Mouse (Mus musculus) E14TG2a.4 (cell line): ENCODE measurements around the gene Cela2a.
"Not testable (repeated sequence)": the region's sequence is repeated elsewhere in the genome, so short reads cannot be mapped to it uniquely, and the experiment has no call there.

Experiments
- H3K27me3 ChIP-seq: 2 replicates; pipeline ENCODE4 v1.6.1; 2014; ENCODE audit warnings: low read length, control low read depth; ENCODE audit not compliant: insufficient read depth
- H3K36me3 ChIP-seq: 2 replicates; pipeline ENCODE4 v1.6.1; 2014; ENCODE audit warnings: low read length, control low read depth; ENCODE audit not compliant: insufficient read depth
- H3K4me1 ChIP-seq: replicated peaks from 2 replicates; pipeline ENCODE4 v1.6.1; 2014; ENCODE audit warnings: low read depth, low read length, control low read depth
- H3K4me3 ChIP-seq: replicated peaks from 2 replicates; pipeline ENCODE4 v1.5.1; 2014; ENCODE audit warnings: mild to moderate bottlenecking, low read length
- H3K9me3 ChIP-seq: 2 replicates; pipeline ENCODE4 v1.6.1; 2014; ENCODE audit warnings: low read length, control low read depth
- CTCF ChIP-seq: conservative IDR thresholded peaks from 2 replicates; pipeline ENCODE4 v1.5.1; 2014; ENCODE audit warnings: low read length
- NANOG ChIP-seq: IDR thresholded peaks from 2 replicates; pipeline ENCODE4 v1.6.1; 2014; ENCODE audit warnings: borderline replicate concordance, low read length, mixed read lengths
- POU5F1 ChIP-seq: IDR thresholded peaks from 2 replicates; pipeline ENCODE4 v1.6.1; 2014; ENCODE audit warnings: low read length, borderline replicate concordance

Cela2a gene

GRCm38 (mm10) chr4:141773019-141773418 lies 52.9 kb downstream of the Cela2a start:
- not testable (repeated sequence) for H3K4me3 ChIP-seq, H3K9me3 ChIP-seq, H3K27me3 ChIP-seq
- peak; percentile 34 for TF ChIP-seq CTCF
- Histone ChIP-seq H3K4me1 (peaks cover 13% of the 10 kb centered on the region), H3K36me3 (peaks cover 86% of the 10 kb centered on the region)

GRCm38 (mm10) chr4:141771823-141772222 lies 54.1 kb downstream of the Cela2a start:
- Histone ChIP-seq H3K27me3 (no peaks in the 10 kb centered on the region), H3K36me3 (peaks cover 87% of the 10 kb centered on the region), H3K4me3 (no peak overlapping the region), H3K9me3 (no peaks in the 10 kb centered on the region), H3K4me1 (peaks cover 25% of the 10 kb centered on the region)
- TF ChIP-seq CTCF = no peak
- no peak for TF ChIP-seq POU5F1
- no peak for TF ChIP-seq NANOG

GRCm38 (mm10) chr4:141769501-141770160 lies 56.3 kb downstream of the Cela2a start:
- no peaks in the 10 kb centered on the region for H3K27me3 ChIP-seq
- H3K4me1 ChIP-seq = peaks cover 34% of the 10 kb centered on the region
- TF ChIP-seq POU5F1 (no peak), NANOG (no peak), CTCF (no peak)
- H3K36me3 ChIP-seq = peaks cover 83% of the 10 kb centered on the region
- no peaks in the 10 kb centered on the region for H3K9me3 ChIP-seq
- H3K4me3 ChIP-seq = no peak overlapping the region

GRCm38 (mm10) chr4:141767353-141768036 lies 58.5 kb downstream of the Cela2a start:
- Histone ChIP-seq H3K27me3 (no peaks in the 10 kb centered on the region), H3K4me3 (peak overlapping the region; percentile 42), H3K4me1 (peaks cover 27% of the 10 kb centered on the region), H3K9me3 (no peaks in the 10 kb centered on the region), H3K36me3 (peaks cover 88% of the 10 kb centered on the region)
- TF ChIP-seq CTCF (no peak), NANOG (no peak), POU5F1 (no peak)

- Histone ChIP-seq H3K36me3 (peaks cover 88% of the 10 kb centered on the region), H3K9me3 (no peaks in the 10 kb centered on the region), H3K27me3 (no peaks in the 10 kb centered on the region), H3K4me1 (peaks cover 27% of the 10 kb centered on the region), H3K4me3 (peak overlapping the region; percentile 42)
- no peak for TF ChIP-seq NANOG
- TF ChIP-seq CTCF = no peak
These were observed 59.1 kb downstream of the Cela2a start for GRCm38 (mm10) chr4:141766668-141767352.

- Histone ChIP-seq H3K9me3 (no peaks in the 10 kb centered on the region), H3K4me3 (no peak overlapping the region), H3K27me3 (no peaks in the 10 kb centered on the region), H3K4me1 (peaks cover 27% of the 10 kb centered on the region), H3K36me3 (peaks cover 88% of the 10 kb centered on the region)
- no peak for TF ChIP-seq POU5F1
- no peak for TF ChIP-seq NANOG
These were observed 59.7 kb downstream of the Cela2a start for GRCm38 (mm10) chr4:141766316-141766667.

- H3K27me3 ChIP-seq = no peaks in the 10 kb centered on the region
- no peak overlapping the region for H3K4me3 ChIP-seq
- TF ChIP-seq NANOG = no peak
- TF ChIP-seq POU5F1 = no peak
- TF ChIP-seq CTCF = no peak
These were observed 61.0 kb downstream of the Cela2a start for GRCm38 (mm10) chr4:141765008-141765407.

More at GRCm38 (mm10) chr4:141765008-141765407, 61.0 kb downstream of the Cela2a start:
- Histone ChIP-seq H3K9me3 (no peaks in the 10 kb centered on the region), H3K4me1 (peaks cover 36% of the 10 kb centered on the region), H3K36me3 (peaks cover 78% of the 10 kb centered on the region)
